Mouse (Mus musculus): Measurements from ENCODE around the gene 1700029P11Rik. TPM values are rescaled to one million over a fixed set of nuclear protein-coding genes. Genes with fewer than 3 reads are reported as not detected.

The 1700029P11Rik gene
- polyA plus RNA-seq (2014; fragmentation: Nextera tagmentation; extraction: Ambion mirVana), result not detected in 2 replicates

GRCm38 (mm10) chr15:81980321-81980720, at the start of gene 1700029P11Rik:
1700029P11Rik (plus strand) TSS chr15:81980540.
- Histone ChIP-seq H3K4me3 (ENCODE audit: low read depth, low read length) (no peak within 1 kb of the TSS), H3K27ac (ENCODE audit: low read depth) (no peak within 1 kb of the TSS), H3K9ac (ENCODE audit: low read length) (no peak within 1 kb of the TSS), H3K36me3 (ENCODE audit: control insufficient read depth, insufficient read depth, low read length) (no peaks in the 10 kb centered on the region), H3K27me3 (replicated peaks; ENCODE audit: control insufficient read depth, insufficient read depth, low read length) (no peaks in the 10 kb centered on the region), H3K4me2 (ENCODE audit: low read length) (no peak within 1 kb of the TSS), H3K9me3 (ENCODE audit: control insufficient read depth, low read length) (0 out of 2 replicates have a peak, but pooled peaks cover 2% of the 10 kb centered on the region), H3K4me1 (replicated peaks; ENCODE audit: control insufficient read depth, insufficient read depth, low read length) (no peaks in the 10 kb centered on the region)
- no peak for ATAC-seq (replicated peaks; ENCODE audit: low FRiP score, low TSS enrichment, low read depth)
- WGBS, result 93% methylated on average over 23 of the region's 23 CpGs
- no peak for DNase-seq (ENCODE audit: low spot score)

DNA sequence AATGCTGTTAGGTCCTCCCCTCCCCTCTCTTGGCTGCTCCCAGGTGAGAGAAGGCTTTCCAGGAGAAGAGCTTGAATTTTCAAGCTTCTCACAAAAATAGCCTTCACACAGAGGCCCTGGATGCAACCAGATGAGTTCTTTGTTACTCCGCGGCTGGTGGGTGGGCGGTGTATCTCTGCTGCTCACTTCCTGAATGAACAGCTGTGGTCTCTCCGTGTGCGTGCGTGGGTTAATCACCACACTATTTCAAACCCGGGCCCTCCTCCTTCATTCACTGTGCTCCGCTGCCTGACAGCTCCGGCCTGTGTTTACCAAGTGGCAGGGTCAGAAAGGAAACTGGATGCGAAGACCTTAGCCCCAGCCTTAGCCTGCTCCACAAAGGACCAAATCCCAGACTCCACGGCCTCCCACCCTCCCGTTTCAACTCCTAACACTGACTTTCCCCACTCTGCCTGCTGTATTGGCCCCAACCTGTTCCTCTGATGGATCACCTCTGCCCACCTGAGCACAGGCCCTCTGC, 47.3 kb upstream of the 1700029P11Rik start:
- DNase-seq (ENCODE audit: low spot score), result no peak
- H3K27me3 ChIP-seq (replicated peaks; ENCODE audit: control insufficient read depth, insufficient read depth, low read length), result no peaks in the 10 kb centered on the region
- H3K36me3 ChIP-seq (ENCODE audit: control insufficient read depth, insufficient read depth, low read length), result no peaks in the 10 kb centered on the region
- H3K4me3 ChIP-seq (ENCODE audit: low read depth, low read length), result no peak overlapping the region
- peak overlapping the region; percentile 20; the same call in 1 of the 2 replicates for H3K9ac ChIP-seq (ENCODE audit: low read length)
- no peaks in the 10 kb centered on the region for H3K9me3 ChIP-seq (ENCODE audit: control insufficient read depth, low read length)
- ATAC-seq (replicated peaks; ENCODE audit: low FRiP score, low TSS enrichment, low read depth), result no peak
- H3K4me1 ChIP-seq (replicated peaks; ENCODE audit: control insufficient read depth, insufficient read depth, low read length), result peaks cover 16% of the 10 kb centered on the region
- 17% methylated on average over 12 of the region's 12 CpGs for WGBS
- peak overlapping the region; percentile 60; the same call in 1 of the 2 replicates for H3K27ac ChIP-seq (ENCODE audit: low read depth)
- H3K4me2 ChIP-seq (ENCODE audit: low read length), result 0 out of 2 replicates have a peak overlapping the region, but pooled peaks have one; percentile 16

DNA sequence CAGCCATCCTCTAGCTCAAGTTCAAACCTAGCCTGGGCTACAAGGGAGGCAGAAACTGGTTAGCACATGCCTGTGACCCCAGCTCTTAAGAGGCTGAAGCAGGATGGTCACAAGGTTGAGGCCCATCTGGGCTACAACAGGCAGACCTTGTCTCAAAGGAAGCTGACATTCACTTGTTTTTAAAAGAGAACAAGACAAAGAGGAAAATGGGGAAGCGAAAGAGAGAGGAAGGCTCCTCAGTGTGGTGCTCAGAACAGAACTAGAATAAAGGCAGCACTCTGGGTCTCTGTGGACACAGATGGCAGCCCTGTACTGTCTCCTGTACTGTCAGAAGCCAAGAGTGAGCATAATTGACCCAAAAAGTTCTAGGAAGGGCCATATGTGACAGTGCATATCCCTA, 46.4 kb upstream of the 1700029P11Rik start:
- Histone ChIP-seq H3K9ac (ENCODE audit: low read length) (no peak overlapping the region), H3K4me1 (replicated peaks; ENCODE audit: control insufficient read depth, insufficient read depth, low read length) (peaks cover 19% of the 10 kb centered on the region), H3K9me3 (ENCODE audit: control insufficient read depth, low read length) (no peaks in the 10 kb centered on the region), H3K4me3 (ENCODE audit: low read depth, low read length) (no peak overlapping the region), H3K36me3 (ENCODE audit: control insufficient read depth, insufficient read depth, low read length) (no peaks in the 10 kb centered on the region), H3K27ac (ENCODE audit: low read depth) (no peak overlapping the region), H3K4me2 (ENCODE audit: low read length) (no peak overlapping the region), H3K27me3 (replicated peaks; ENCODE audit: control insufficient read depth, insufficient read depth, low read length) (no peaks in the 10 kb centered on the region)
- ATAC-seq (replicated peaks; ENCODE audit: low FRiP score, low TSS enrichment, low read depth), result no peak
- 88% methylated on average over 1 of the region's 1 CpGs for WGBS
- DNase-seq (ENCODE audit: low spot score), result no peak

GRCm38 (mm10) chr15:81935869-81936637, 44.3 kb upstream of the 1700029P11Rik start:
- WGBS, result 49% methylated on average over 7 of the region's 7 CpGs
- 0 out of 2 replicates have a peak, but pooled peaks have one; percentile 25 for ATAC-seq (replicated peaks; ENCODE audit: low FRiP score, low TSS enrichment, low read depth)

DNA sequence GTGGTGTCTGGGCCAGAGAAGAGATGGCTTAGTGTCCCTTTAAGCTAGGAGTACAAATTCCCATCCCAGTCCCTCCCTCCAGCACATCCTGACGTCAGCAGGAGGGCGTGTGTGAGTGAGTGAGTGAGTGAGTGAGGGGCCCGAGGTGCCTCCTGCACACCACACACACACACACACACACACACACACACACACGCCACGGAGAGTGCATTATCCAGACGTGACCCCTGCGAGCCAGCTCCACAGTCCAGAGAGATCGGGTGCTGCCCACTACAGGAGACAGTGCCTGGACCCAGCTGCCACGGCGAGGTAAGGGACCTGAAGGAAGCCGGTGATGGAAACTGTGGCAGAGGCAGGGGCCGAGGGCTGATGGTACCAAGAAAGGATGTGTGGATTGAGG, 43.7 kb upstream of the 1700029P11Rik start, which contains the start of gene Csdc2:
Csdc2 (plus strand) TSS at position 81 of the 400 bp plus-strand sequence.
- ATAC-seq (replicated peaks; ENCODE audit: low FRiP score, low TSS enrichment, low read depth) (peak; percentile 70), DNase-seq (ENCODE audit: low spot score) (peak; percentile 83)
- Histone ChIP-seq H3K4me2 (ENCODE audit: low read length) (peak within 1 kb of the TSS; percentile 77), H3K4me3 (ENCODE audit: low read depth, low read length) (peak within 1 kb of the TSS; percentile 50), H3K9ac (ENCODE audit: low read length) (peak within 1 kb of the TSS; percentile 50), H3K36me3 (ENCODE audit: control insufficient read depth, insufficient read depth, low read length) (no peaks in the 10 kb centered on the region), H3K27me3 (replicated peaks; ENCODE audit: control insufficient read depth, insufficient read depth, low read length) (no peaks in the 10 kb centered on the region), H3K4me1 (replicated peaks; ENCODE audit: control insufficient read depth, insufficient read depth, low read length) (peaks cover 19% of the 10 kb centered on the region), H3K27ac (ENCODE audit: low read depth) (peak within 1 kb of the TSS; percentile 73), H3K9me3 (ENCODE audit: control insufficient read depth, low read length) (no peaks in the 10 kb centered on the region)
- under 1% methylated on average over 12 of the region's 12 CpGs for WGBS

More at GRCm38 (mm10) chr15:81935869-81936637, 44.3 kb upstream of the 1700029P11Rik start:
- peak overlapping the region; percentile 50 for H3K4me3 ChIP-seq (ENCODE audit: low read depth, low read length)
- no peaks in the 10 kb centered on the region for H3K9me3 ChIP-seq (ENCODE audit: control insufficient read depth, low read length)
- H3K36me3 ChIP-seq (ENCODE audit: control insufficient read depth, insufficient read depth, low read length), result no peaks in the 10 kb centered on the region
- H3K27ac ChIP-seq (ENCODE audit: low read depth), result peak overlapping the region; percentile 73
- peaks cover 19% of the 10 kb centered on the region for H3K4me1 ChIP-seq (replicated peaks; ENCODE audit: control insufficient read depth, insufficient read depth, low read length)
- no peaks in the 10 kb centered on the region for H3K27me3 ChIP-seq (replicated peaks; ENCODE audit: control insufficient read depth, insufficient read depth, low read length)
- peak overlapping the region; percentile 77 for H3K4me2 ChIP-seq (ENCODE audit: low read length)
- H3K9ac ChIP-seq (ENCODE audit: low read length), result no peak overlapping the region
- no peak for DNase-seq (ENCODE audit: low spot score)

- H3K9me3 ChIP-seq (ENCODE audit: control insufficient read depth, low read length), result no peaks in the 10 kb centered on the region
- ATAC-seq (replicated peaks; ENCODE audit: low FRiP score, low TSS enrichment, low read depth), result peak; percentile 7; the same call in 1 of the 2 replicates
- peaks cover 19% of the 10 kb centered on the region for H3K4me1 ChIP-seq (replicated peaks; ENCODE audit: control insufficient read depth, insufficient read depth, low read length)
- H3K36me3 ChIP-seq (ENCODE audit: control insufficient read depth, insufficient read depth, low read length), result no peaks in the 10 kb centered on the region
- no peaks in the 10 kb centered on the region for H3K27me3 ChIP-seq (replicated peaks; ENCODE audit: control insufficient read depth, insufficient read depth, low read length)
- peak overlapping the region; percentile 73 for H3K27ac ChIP-seq (ENCODE audit: low read depth)
- 9% methylated on average over 19 of the region's 19 CpGs for WGBS
- H3K4me3 ChIP-seq (ENCODE audit: low read depth, low read length), result peak overlapping the region; percentile 50
- peak overlapping the region; percentile 50 for H3K9ac ChIP-seq (ENCODE audit: low read length)
- peak; percentile 66 for DNase-seq (ENCODE audit: low spot score)
- H3K4me2 ChIP-seq (ENCODE audit: low read length), result peak overlapping the region; percentile 77
Measured at GRCm38 (mm10) chr15:81937098-81937972, 43.0 kb upstream of the 1700029P11Rik start.

- peak overlapping the region; percentile 77 for H3K4me2 ChIP-seq (ENCODE audit: low read length)
- DNase-seq (ENCODE audit: low spot score) (peak; percentile 65), ATAC-seq (replicated peaks; ENCODE audit: low FRiP score, low TSS enrichment, low read depth) (no peak)
- no peaks in the 10 kb centered on the region for H3K36me3 ChIP-seq (ENCODE audit: control insufficient read depth, insufficient read depth, low read length)
- WGBS, result 53% methylated on average over 2 of the region's 2 CpGs
- no peak overlapping the region for H3K4me3 ChIP-seq (ENCODE audit: low read depth, low read length)
- no peaks in the 10 kb centered on the region for H3K27me3 ChIP-seq (replicated peaks; ENCODE audit: control insufficient read depth, insufficient read depth, low read length)
- H3K27ac ChIP-seq (ENCODE audit: low read depth), result no peak overlapping the region
- H3K9ac ChIP-seq (ENCODE audit: low read length), result no peak overlapping the region
- H3K9me3 ChIP-seq (ENCODE audit: control insufficient read depth, low read length), result no peaks in the 10 kb centered on the region
- H3K4me1 ChIP-seq (replicated peaks; ENCODE audit: control insufficient read depth, insufficient read depth, low read length), result peaks cover 17% of the 10 kb centered on the region
Measured at GRCm38 (mm10) chr15:81938246-81938645, 42.1 kb upstream of the 1700029P11Rik start.

DNA sequence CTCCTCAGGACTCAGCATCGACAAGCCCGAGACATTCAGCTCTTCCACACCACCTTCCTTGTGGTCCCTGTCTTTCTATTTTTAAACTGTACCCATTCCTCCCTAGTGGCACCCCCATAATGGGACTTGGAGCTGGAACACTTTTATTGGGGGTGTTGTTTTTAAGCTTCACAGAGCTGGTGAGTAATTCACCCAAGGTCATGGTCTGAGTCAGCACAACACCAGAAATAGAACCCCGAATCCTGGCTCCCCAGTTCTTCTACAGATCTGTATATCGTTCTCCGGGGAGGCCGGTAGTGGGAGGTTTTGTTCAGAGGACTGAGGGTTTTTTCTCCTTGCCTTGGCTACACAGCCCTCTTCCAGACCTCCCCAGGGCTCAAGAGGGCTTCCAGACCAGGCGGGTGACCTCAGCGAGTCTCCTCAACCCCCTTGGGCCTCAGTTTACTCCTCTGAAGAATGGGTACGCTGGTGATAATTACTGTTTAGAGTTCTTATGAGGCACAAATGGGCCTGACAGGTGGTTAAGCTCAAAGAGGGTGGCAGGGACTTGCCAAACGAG, 41.1 kb upstream of the 1700029P11Rik start:
- Histone ChIP-seq H3K4me3 (ENCODE audit: low read depth, low read length) (no peak overlapping the region), H3K36me3 (ENCODE audit: control insufficient read depth, insufficient read depth, low read length) (no peaks in the 10 kb centered on the region), H3K27ac (ENCODE audit: low read depth) (no peak overlapping the region), H3K9me3 (ENCODE audit: control insufficient read depth, low read length) (no peaks in the 10 kb centered on the region), H3K9ac (ENCODE audit: low read length) (no peak overlapping the region), H3K4me1 (replicated peaks; ENCODE audit: control insufficient read depth, insufficient read depth, low read length) (peaks cover 14% of the 10 kb centered on the region), H3K27me3 (replicated peaks; ENCODE audit: control insufficient read depth, insufficient read depth, low read length) (no peaks in the 10 kb centered on the region), H3K4me2 (ENCODE audit: low read length) (no peak overlapping the region)
- 87% methylated on average over 10 of the region's 10 CpGs for WGBS
- no peak for ATAC-seq (replicated peaks; ENCODE audit: low FRiP score, low TSS enrichment, low read depth)
- DNase-seq (ENCODE audit: low spot score), result no peak
